Mouse (Mus musculus) CH12.LX (cell line): Measurements from ENCODE around the gene Polr3g. TPM values are rescaled to one million over a fixed set of nuclear protein-coding genes. Genes with fewer than 3 reads are reported as not detected.
"Not testable (repeated sequence)": the region's sequence is repeated elsewhere in the genome, so short reads cannot be mapped to it uniquely, and the experiment has no call there.

ENCODE experiments used
- DNase-seq: peaks from one replicate; pipeline ENCODE4 v3.0.0-alpha.2; 2013; ENCODE audit errors: extremely low read depth
- H3K27ac ChIP-seq: 2 replicates; pipeline ENCODE4 v1.5.1; 2012; ENCODE audit warnings: low read depth, mild to moderate bottlenecking, control low read depth, moderate library complexity; ENCODE audit not compliant: insufficient read depth
- H3K27me3 ChIP-seq: replicated peaks from 2 replicates; pipeline ENCODE3; 2012; ENCODE audit warnings: inconsistent platforms
- H3K36me3 ChIP-seq, 2 experiments: replicated peaks in 1 of 2; 2 replicates each; pipeline versions ENCODE3 to v1.6.1; 2012; ENCODE audit warnings: inconsistent platforms in 1 of 2, low read length in 1 of 2, mild to moderate bottlenecking in 1 of 2, mixed read lengths in 1 of 2, moderate library complexity in 1 of 2; ENCODE audit not compliant: control insufficient read depth in 1 of 2, insufficient read depth in 1 of 2
- H3K4me1 ChIP-seq, 2 experiments: 2 replicates each; pipeline ENCODE4 v1.6.1; 2012; ENCODE audit warnings: inconsistent platforms in 1 of 2, moderate library complexity in 1 of 2; ENCODE audit not compliant: insufficient read depth in 2 of 2, control insufficient read depth in 1 of 2
- H3K4me2 ChIP-seq: 2 replicates; pipeline ENCODE4 v1.6.1; 2012; ENCODE audit warnings: low read depth, mild to moderate bottlenecking, control low read depth; ENCODE audit not compliant: poor library complexity, insufficient read depth, severe bottlenecking
- H3K4me3 ChIP-seq, 3 experiments: fragments of 150-350 bp in 1 of 3; sonication (generic) in 1 of 3; replicated peaks in 1 of 3; 2 replicates each; pipeline versions ENCODE3 to v1.5.1; 2011 to 2012; ENCODE audit warnings: low read depth in 2 of 3, low read length in 2 of 3, mild to moderate bottlenecking in 2 of 3, moderate library complexity in 2 of 3, control low read depth in 1 of 3, improper control_type of control experiment in 1 of 3, inconsistent platforms in 1 of 3, mixed read lengths in 1 of 3; ENCODE audit not compliant: poor library complexity in 1 of 3
- H3K79me2 ChIP-seq: replicated peaks from 2 replicates; pipeline ENCODE4 v1.6.1; 2012; ENCODE audit warnings: mild to moderate bottlenecking, moderate library complexity; ENCODE audit not compliant: control insufficient read depth, poor library complexity, insufficient read depth, severe bottlenecking; ENCODE audit errors: extremely low read depth
- H3K9ac ChIP-seq: 2 replicates; pipeline ENCODE4 v1.6.1; 2012; ENCODE audit warnings: low read depth, mild to moderate bottlenecking, control low read depth, moderate library complexity; ENCODE audit not compliant: insufficient read depth
- H3K9me3 ChIP-seq: replicated peaks from 2 replicates; pipeline ENCODE3; 2012; ENCODE audit warnings: low read length, inconsistent platforms, mixed read lengths
- CHD1 ChIP-seq: IDR thresholded peaks from 2 replicates; pipeline ENCODE4 v1.6.1; 2012; ENCODE audit warnings: low read depth, low read length, improper control_type of control experiment, inconsistent platforms
- CHD2 ChIP-seq: IDR thresholded peaks from 2 replicates; pipeline ENCODE4 v1.6.1; 2011; ENCODE audit warnings: low read length, improper control_type of control experiment
- CTCF ChIP-seq, 2 experiments: IDR thresholded peaks in 1 of 2; conservative IDR thresholded peaks in 1 of 2; 2 replicates each; pipeline ENCODE4 v1.5.1; 2011 to 2012; ENCODE audit warnings: low read depth in 2 of 2, low read length in 2 of 2, improper control_type of control experiment in 1 of 2, inconsistent platforms in 1 of 2, mild to moderate bottlenecking in 1 of 2, moderate library complexity in 1 of 2
- E2F4 ChIP-seq: IDR thresholded peaks from 2 replicates; pipeline ENCODE4 v1.6.1; 2011; ENCODE audit warnings: low read depth, low read length, improper control_type of control experiment; ENCODE audit not compliant: insufficient replicate concordance
- ELF1 ChIP-seq: IDR thresholded peaks from 2 replicates; pipeline ENCODE4 v1.6.1; 2014; ENCODE audit warnings: low read depth, mild to moderate bottlenecking, inconsistent platforms, low read length, improper control_type of control experiment
- GABPA ChIP-seq: IDR thresholded peaks from 2 replicates; pipeline ENCODE4 v1.6.1; 2012; ENCODE audit warnings: low read depth, low read length, improper control_type of control experiment, inconsistent platforms; ENCODE audit not compliant: insufficient replicate concordance
- JUND ChIP-seq: conservative IDR thresholded peaks from 2 replicates; pipeline ENCODE4 v1.6.1; 2011; ENCODE audit warnings: low read depth, low read length, improper control_type of control experiment
- MAZ ChIP-seq: IDR thresholded peaks from 2 replicates; pipeline ENCODE4 v1.6.1; 2012; ENCODE audit warnings: low read depth, mild to moderate bottlenecking, inconsistent platforms, low read length, improper control_type of control experiment, moderate library complexity
- MXI1 ChIP-seq: IDR thresholded peaks from 2 replicates; pipeline ENCODE4 v1.6.1; 2011; ENCODE audit warnings: mild to moderate bottlenecking, low read depth, low read length, improper control_type of control experiment
- NRF1 ChIP-seq: IDR thresholded peaks from 2 replicates; pipeline ENCODE4 v1.6.1; 2014; ENCODE audit warnings: low read depth, mild to moderate bottlenecking, inconsistent platforms, low read length, improper control_type of control experiment, moderate library complexity
- POLR2A ChIP-seq: IDR thresholded peaks from 2 replicates; pipeline ENCODE4 v1.6.1; 2011; ENCODE audit warnings: low read depth, mild to moderate bottlenecking, improper control_type of control experiment, low read length
- SMC3 ChIP-seq: IDR thresholded peaks from 2 replicates; pipeline ENCODE4 v1.6.1; 2011; ENCODE audit warnings: low read depth, low read length, improper control_type of control experiment
- USF2 ChIP-seq: conservative IDR thresholded peaks from 2 replicates; pipeline ENCODE4 v1.6.1; 2011; ENCODE audit warnings: low read depth, low read length, improper control_type of control experiment
- ZKSCAN1 ChIP-seq: IDR thresholded peaks from 2 replicates; pipeline ENCODE4 v1.6.1; 2012; ENCODE audit warnings: low read depth, inconsistent platforms, low read length, improper control_type of control experiment, borderline replicate concordance
- dilution Hi-C: fragments of 300-500 bp; cut with MboI; formaldehyde crosslinking; loops from 2 replicates; pipeline ENCODE4 v1.14.3; 2020; ENCODE audit warnings: low sequenced_read_pairs; ENCODE audit not compliant: extremely low pct_unique_long_range_greater_than_20kb, extremely low pct_ligation_motif_present
- in situ Hi-C: fragments of 300-500 bp; cut with MboI; formaldehyde crosslinking; loops from 3 replicates; pipeline ENCODE4 v1.14.3; 2019; ENCODE audit warnings: low sequenced_read_pairs, low pct_ligation_motif_present, low pct_unique_long_range_greater_than_20kb, mixed read lengths
- polyA plus RNA-seq: library from polyadenylated mRNA; unstranded; fragments of >175 nt; gene quantifications from 2 replicates; pipeline ENCODE4 v1.2.1, GENCODE M21; 2012; ENCODE audit warnings: low read depth; ENCODE audit not compliant: insufficient read length
- total RNA-seq, 2 experiments: library from RNA; depleted of rRNA; stranded (reverse); fragments of 300-350 nt in 1 of 2; fragments of >200 nt in 1 of 2; gene quantifications; 2 replicates each; pipeline ENCODE4 v1.2.3; 2012 to 2014

The Polr3g gene
- total and polyA plus RNA-seq, 3 experiments = 19.1 to 52.5 (median 45.2) TPM

DNA sequence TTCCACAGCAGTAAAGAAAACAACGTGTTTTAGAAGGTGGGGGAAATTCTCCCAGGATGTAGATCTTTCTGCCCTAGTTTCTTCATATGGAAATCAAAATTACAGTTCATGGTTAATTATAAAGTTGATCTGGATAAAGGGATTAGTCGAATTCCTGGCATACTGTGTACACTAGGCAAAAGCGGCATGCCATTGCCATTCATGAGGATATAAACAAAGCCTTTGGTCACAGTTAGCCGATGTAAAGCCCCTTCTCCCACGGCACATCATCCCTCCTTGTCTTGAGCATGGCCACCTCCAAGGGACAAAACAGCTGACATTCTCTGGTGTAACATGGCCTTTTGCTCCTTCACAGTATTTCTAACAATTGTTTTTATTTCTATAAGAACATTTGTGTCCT is 80.2 kb downstream of the Polr3g start:
- TF ChIP-seq ZKSCAN1 = no peak
- TF ChIP-seq, all 38 proteins: peak for 0

DNA sequence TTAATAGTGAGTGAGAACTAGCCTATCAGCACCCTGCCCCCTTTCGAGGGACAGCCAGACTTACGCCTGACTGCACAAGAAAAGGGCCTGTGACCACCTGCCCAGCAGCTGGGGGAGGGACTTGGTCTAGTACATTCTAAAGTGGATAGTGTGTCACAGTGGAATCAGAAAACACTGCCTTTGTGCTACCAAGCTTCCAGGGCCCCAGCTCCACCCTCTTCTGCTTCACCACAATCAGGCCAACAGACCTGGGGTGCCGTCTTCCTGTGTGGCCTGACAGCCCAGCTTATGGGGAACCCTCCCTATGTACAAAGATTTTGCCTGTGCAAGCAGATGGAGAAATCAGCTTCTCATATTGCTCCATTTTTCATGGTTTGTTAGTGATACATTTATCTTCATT is 81.4 kb downstream of the Polr3g start:
- H3K27me3 ChIP-seq = no peaks in the 10 kb centered on the region
- H3K9ac ChIP-seq = no peak overlapping the region
- in situ Hi-C loops (loop anchor here (25.0 kb wide), 1 partner anchor 192 kb away; no protein-coding TSS in a partner anchor), dilution Hi-C loops (no loop called here)
- peaks cover 3% of the 10 kb centered on the region in 2 experiments; a peak in 3 of 4 replicates for H3K4me1 ChIP-seq
- H3K4me3 ChIP-seq = no peak overlapping the region
- H3K36me3 ChIP-seq = no peaks in the 10 kb centered on the region
- no peak for DNase-seq
- TF ChIP-seq CHD2 = no peak
- no peak for TF ChIP-seq JUND
- TF ChIP-seq MXI1 = no peak
- TF ChIP-seq E2F4 = no peak
- TF ChIP-seq USF2 = no peak
- TF ChIP-seq NRF1 = no peak
- TF ChIP-seq POLR2A = no peak
- no peak for TF ChIP-seq ZKSCAN1
- no peak for TF ChIP-seq CTCF (conservative IDR thresholded peaks at IDR 0.05 in 1 of 2, IDR thresholded peaks at IDR 0.05 in 1 of 2; ENCODE audit: low read depth in 2 of 2, low read length in 2 of 2)
- TF ChIP-seq MAZ = no peak
- H3K9me3 ChIP-seq = no peaks in the 10 kb centered on the region
- no peak overlapping the region for H3K4me2 ChIP-seq
- H3K27ac ChIP-seq = no peak overlapping the region
- H3K79me2 ChIP-seq = no peaks in the 10 kb centered on the region

More for the DNA sequence above, 80.2 kb downstream of the Polr3g start:
- Histone ChIP-seq H3K4me2 (no peak overlapping the region), H3K4me1 (peaks cover 3% of the 10 kb centered on the region in 2 experiments; a peak in 3 of 4 replicates), H3K27me3 (no peaks in the 10 kb centered on the region), H3K27ac (no peak overlapping the region), H3K9ac (no peak overlapping the region), H3K4me3 (no peak overlapping the region), H3K36me3 (no peaks in the 10 kb centered on the region), H3K79me2 (no peaks in the 10 kb centered on the region), H3K9me3 (no peaks in the 10 kb centered on the region)
- in situ Hi-C loops (loop anchor here (25.0 kb wide), 1 partner anchor 193 kb away; no protein-coding TSS in a partner anchor), dilution Hi-C loops (no loop called here)
- no peak for DNase-seq

DNA sequence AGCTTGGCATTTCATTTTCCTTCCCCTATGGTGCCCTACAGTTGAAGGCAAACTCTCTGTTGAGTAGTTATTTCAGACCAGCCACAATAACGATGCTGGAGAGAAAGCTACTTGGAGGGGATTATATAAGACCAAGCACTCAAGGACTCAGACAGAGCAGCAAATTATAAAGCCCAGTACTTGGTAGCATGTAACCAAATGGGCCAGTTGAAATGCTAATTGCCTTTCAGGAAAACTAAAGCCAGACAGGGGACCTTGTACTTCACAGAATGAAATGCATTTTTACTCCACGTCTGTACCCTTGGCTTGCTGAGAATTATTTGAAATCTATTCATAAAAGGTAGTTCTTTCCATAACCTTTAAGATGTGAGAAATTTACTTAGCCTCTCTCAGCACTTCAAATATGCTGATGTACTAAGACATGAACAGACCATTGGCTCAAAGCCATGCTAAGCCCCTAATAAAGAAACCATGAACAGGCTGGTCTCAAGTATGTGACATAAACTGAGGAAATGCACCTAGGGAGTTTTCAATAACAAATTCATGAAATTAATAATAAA is 82.1 kb downstream of the Polr3g start:
- TF ChIP-seq GABPA (no peak), E2F4 (no peak), CHD1 (no peak), POLR2A (no peak), MXI1 (no peak), ELF1 (no peak), SMC3 (no peak)
- H3K27ac ChIP-seq = no peak overlapping the region
- no peak for DNase-seq
- H3K4me1 ChIP-seq = peaks cover 3% of the 10 kb centered on the region in 2 experiments; a peak in 3 of 4 replicates
- H3K4me2 ChIP-seq = no peak overlapping the region
- no peaks in the 10 kb centered on the region for H3K79me2 ChIP-seq
- H3K27me3 ChIP-seq = no peaks in the 10 kb centered on the region
- H3K4me3 ChIP-seq = no peak overlapping the region
- H3K9me3 ChIP-seq = no peaks in the 10 kb centered on the region
- in situ Hi-C loops (loop anchor here (25.0 kb wide), 1 partner anchor 191 kb away; no protein-coding TSS in a partner anchor), dilution Hi-C loops (no loop called here)
- H3K9ac ChIP-seq = no peak overlapping the region
- no peaks in the 10 kb centered on the region for H3K36me3 ChIP-seq

DNA sequence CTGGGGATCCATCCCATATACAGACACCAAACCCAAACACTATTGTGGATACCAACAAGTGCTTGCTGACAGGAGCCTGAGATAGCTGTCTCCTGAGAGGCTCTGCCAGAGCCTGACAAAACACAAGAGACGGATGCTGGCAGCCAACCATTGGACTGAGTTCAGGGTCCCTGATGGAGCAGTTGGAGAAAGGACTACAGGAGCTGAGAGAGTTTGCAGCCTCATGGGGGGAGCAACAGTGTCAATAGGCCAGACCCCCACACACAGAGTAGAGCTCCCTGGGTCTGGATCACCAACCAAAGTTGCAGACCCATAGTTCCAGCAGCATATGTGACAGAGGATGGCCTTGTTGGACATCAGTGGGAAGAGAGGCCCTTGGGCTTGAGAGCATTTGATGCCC is 83.0 kb downstream of the Polr3g start:
- H3K4me1 ChIP-seq, H3K4me2 ChIP-seq, H3K36me3 ChIP-seq, dilution Hi-C loops, H3K27ac ChIP-seq, H3K4me3 ChIP-seq, H3K79me2 ChIP-seq, H3K27me3 ChIP-seq, H3K9me3 ChIP-seq, H3K9ac ChIP-seq, DNase-seq: not testable (repeated sequence)
- in situ Hi-C loops = loop anchor here (25.0 kb wide), 1 partner anchor 191 kb away; no protein-coding TSS in a partner anchor
